Mouse (Mus musculus) cortical plate, adult 2 months (tissue): ENCODE measurements around the gene Cds1.

Experiments
- CTCF ChIP-seq: fragments of 200-500 bp; IDR thresholded peaks from 2 replicates; pipeline ENCODE4 v1.5.1; 2011; ENCODE audit warnings: mild to moderate bottlenecking, control low read depth, low read length; ENCODE audit not compliant: insufficient read depth; ENCODE audit errors: extremely low read depth
- POLR2A ChIP-seq: fragments of 200-500 bp; IDR thresholded peaks from 2 replicates; pipeline ENCODE4 v1.6.1; 2011; ENCODE audit warnings: mild to moderate bottlenecking, low read length, control low read depth; ENCODE audit not compliant: insufficient read depth; ENCODE audit errors: extremely low read depth

DNA sequence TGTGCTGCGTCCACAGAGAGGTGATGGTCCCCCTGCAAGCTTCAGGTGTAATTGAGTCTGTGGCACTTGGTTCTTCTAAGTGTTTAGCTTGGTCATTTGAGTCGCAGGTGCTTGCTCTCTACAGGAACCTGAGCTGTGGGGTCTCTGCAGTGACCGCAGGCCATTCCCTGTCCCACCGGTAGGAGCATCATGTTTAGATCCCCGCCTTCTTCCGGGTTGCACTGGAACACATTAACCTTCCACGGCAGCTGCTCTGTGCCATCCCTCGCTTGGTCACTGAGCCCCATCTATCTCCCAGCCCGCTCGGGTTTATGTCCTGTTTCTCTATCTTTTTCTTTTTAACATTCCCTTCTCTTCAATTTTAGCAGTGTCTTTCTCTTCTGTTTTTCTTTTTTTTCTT lies 54.3 kb downstream of the Cds1 start:
- TF ChIP-seq CTCF = no peak
- TF ChIP-seq POLR2A = no peak
